Mouse (Mus musculus) embryonic fibroblast, embryonic 13.5 days (primary cell): ENCODE data around the gene Hsd17b2.
"Not testable (repeated sequence)": the region's sequence is repeated elsewhere in the genome, so short reads cannot be mapped to it uniquely, and the experiment has no call there.

Experiments
- CTCF ChIP-seq: IDR thresholded peaks from 2 replicates; pipeline ENCODE4 v1.5.1; 2011; ENCODE audit warnings: mild to moderate bottlenecking, control low read depth, low read length, moderate library complexity, borderline replicate concordance; ENCODE audit not compliant: insufficient read depth
- POLR2A ChIP-seq: IDR thresholded peaks from 2 replicates; pipeline ENCODE4 v1.6.1; 2011; ENCODE audit warnings: low read depth, mild to moderate bottlenecking, control low read depth, low read length, moderate library complexity

- TF ChIP-seq CTCF, POLR2A: not testable (repeated sequence)
These were observed 36.5 kb downstream of the Hsd17b2 start for GRCm38 (mm10) chr8:117738206-117738605.
